Comparison of ENCODE assay signal across 8 mouse cellular contexts in the genomic region with DNA sequence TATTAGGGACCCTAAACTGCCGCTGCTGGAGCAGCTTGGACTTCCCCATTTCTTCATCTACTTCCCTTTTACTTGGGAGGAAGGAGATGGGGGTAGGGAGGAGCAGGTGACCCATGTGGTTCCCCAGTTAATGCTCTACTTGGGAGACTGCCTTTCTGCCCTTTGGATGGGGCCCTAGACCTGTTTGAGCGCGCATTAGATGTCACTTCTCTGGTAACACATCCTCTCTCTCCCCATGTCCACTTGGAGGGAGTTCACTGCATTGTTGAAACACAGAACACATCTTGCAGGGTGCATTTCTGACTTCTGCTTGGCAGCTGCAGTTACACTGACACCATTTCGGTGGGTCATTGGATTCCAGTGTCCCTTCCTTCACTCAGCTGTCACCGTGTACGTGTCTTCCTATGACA. TPM values are rescaled to one million over a fixed set of nuclear protein-coding genes. Genes with fewer than 3 reads are reported as not detected.
DNase-seq lines count a peak whose midpoint lies in the region; ATAC-seq and TF ChIP-seq lines count a peak whose summit lies in the region.

No protein-coding gene starts in this region.

- H3K9me3 ChIP-seq in forebrain, embryonic 12.5 days = no peaks in the 10 kb centered on the region
- no peaks in the 10 kb centered on the region for H3K9me3 ChIP-seq in hindbrain, embryonic 15.5 days
- H3K9me3 ChIP-seq in lung, postnatal 0 days (ENCODE audit: low read length) = no peaks in the 10 kb centered on the region

- no peak overlapping the region for H3K9ac ChIP-seq in forebrain, embryonic 12.5 days
- no peak overlapping the region for H3K9ac ChIP-seq in hindbrain, embryonic 15.5 days
- H3K9ac ChIP-seq in lung, postnatal 0 days (replicated peaks; ENCODE audit: low read depth) = no peak overlapping the region

- TF ChIP-seq CTCF in left cerebral cortex, adult 2 months (IDR thresholded peaks at IDR 0.05) = no peak
- TF ChIP-seq CTCF in lung, postnatal 0 days (IDR thresholded peaks at IDR 0.05) = no peak

- WGBS in forebrain, embryonic 12.5 days = 60% methylated on average over 6 of the region's 6 CpGs
- WGBS in hindbrain, embryonic 15.5 days = 39% methylated on average over 6 of the region's 6 CpGs
- 18% methylated on average over 6 of the region's 6 CpGs for WGBS in lung, postnatal 0 days

- peaks cover 21% of the 10 kb centered on the region for H3K4me1 ChIP-seq in forebrain, embryonic 12.5 days
- peaks cover 15% of the 10 kb centered on the region for H3K4me1 ChIP-seq in hindbrain, embryonic 15.5 days (replicated peaks)
- H3K4me1 ChIP-seq in lung, postnatal 0 days (ENCODE audit: insufficient read depth, low read depth, low read length) = peaks cover 3% of the 10 kb centered on the region; the same call in 1 of the 2 replicates

- H3K4me2 ChIP-seq in forebrain, embryonic 12.5 days = peak overlapping the region; percentile 52; the same call in 1 of the 2 replicates
- H3K4me2 ChIP-seq in hindbrain, embryonic 15.5 days = peak overlapping the region; percentile 48
- peak overlapping the region; percentile 51 for H3K4me2 ChIP-seq in lung, postnatal 0 days (replicated peaks; ENCODE audit: low read depth, low read length)

- ATAC-seq in forebrain, embryonic 12.5 days (ENCODE audit: low FRiP score) = no peak
- no peak for ATAC-seq in hindbrain, embryonic 15.5 days (ENCODE audit: low FRiP score, low read depth)
- peak; percentile 6; the same call in 1 of the 2 replicates for ATAC-seq in lung, postnatal 0 days

- intact Hi-C loops in left cerebral cortex, adult 2 months (cut with DNase I) = no loop called here

- no peak for DNase-seq in left cerebral cortex, adult 2 months (ENCODE audit: extremely low spot score in 1 of 2, low spot score in 2 of 2)
- no peak for DNase-seq in left cerebral cortex, adult 8-10 months (ENCODE audit: low spot score in 2 of 2)
- peak; percentile 45 for DNase-seq in lung, postnatal 0 days (ENCODE audit: low spot score)
- peak; percentile 46 for DNase-seq in yolk sac, embryonic 10.5 days (ENCODE audit: low spot score)
- no peak for DNase-seq in frontal cortex, postnatal 10 days (ENCODE audit: low spot score in 2 of 2)
- no peak for DNase-seq in thymus, adult 18-20 months

- peak overlapping the region; percentile 77 for H3K27ac ChIP-seq in left cerebral cortex, adult 2 months
- H3K27ac ChIP-seq in forebrain, embryonic 12.5 days = no peak overlapping the region
- peak overlapping the region; percentile 94 for H3K27ac ChIP-seq in hindbrain, embryonic 15.5 days (replicated peaks)
- H3K27ac ChIP-seq in lung, postnatal 0 days (ENCODE audit: low read length) = peak overlapping the region; percentile 92

- TF ChIP-seq EP300 in lung, postnatal 0 days (IDR thresholded peaks at IDR 0.05) = no peak

- H3K27me3 ChIP-seq in forebrain, embryonic 12.5 days = peaks cover 32% of the 10 kb centered on the region
- H3K27me3 ChIP-seq in hindbrain, embryonic 15.5 days = no peaks in the 10 kb centered on the region
- H3K27me3 ChIP-seq in lung, postnatal 0 days (replicated peaks; ENCODE audit: insufficient read depth, low read length) = no peaks in the 10 kb centered on the region

- no peak overlapping the region; the same call in 1 of the 2 replicates for H3K4me3 ChIP-seq in left cerebral cortex, adult 2 months
- no peak overlapping the region for H3K4me3 ChIP-seq in forebrain, embryonic 12.5 days (replicated peaks)
- peak overlapping the region; percentile 55 for H3K4me3 ChIP-seq in hindbrain, embryonic 15.5 days
- H3K4me3 ChIP-seq in lung, postnatal 0 days (ENCODE audit: low read depth, low read length) = peak overlapping the region; percentile 66

- no peaks in the 10 kb centered on the region for H3K36me3 ChIP-seq in forebrain, embryonic 12.5 days (replicated peaks)
- no peaks in the 10 kb centered on the region for H3K36me3 ChIP-seq in hindbrain, embryonic 15.5 days
- H3K36me3 ChIP-seq in lung, postnatal 0 days (ENCODE audit: insufficient read depth, low read length) = no peaks in the 10 kb centered on the region

RNA-seq across cellular contexts. Expression of gene Tmsb4x, which starts 1.2 kb away (rescaled TPM):
- total RNA-seq in left cerebral cortex, adult 2 months (2021) = 100 to 1,000 TPM; 851 to 933 TPM
- 1,000 to 10,000 TPM; 1,163 to 1,347 (median 1,209) TPM for total RNA-seq in left cerebral cortex, adult 8-10 months (2022)
- 5,994 and 6,112 TPM in 2 replicates for polyA plus RNA-seq in forebrain, embryonic 12.5 days (2016; fragmentation: Nextera tagmentation; extraction: Ambion mirVana)
- polyA plus RNA-seq in hindbrain, embryonic 15.5 days (2015; fragmentation: Nextera tagmentation; extraction: Ambion mirVana) = 4,994 and 5,532 TPM in 2 replicates
- polyA plus RNA-seq in lung, postnatal 0 days (2015; fragmentation: Nextera tagmentation; extraction: Ambion mirVana) = 7,609 and 7,998 TPM in 2 replicates

RNA-seq across cellular contexts. Expression of gene Tlr8, which starts 53.8 kb away (rescaled TPM):
- under 1 TPM; 0.14 to 0.16 TPM for total RNA-seq in left cerebral cortex, adult 2 months (2021)
- under 1 TPM; 0.11 to 0.34 (median 0.24) TPM for total RNA-seq in left cerebral cortex, adult 8-10 months (2022)
- not detected in 2 replicates for polyA plus RNA-seq in forebrain, embryonic 12.5 days (2016; fragmentation: Nextera tagmentation; extraction: Ambion mirVana)
- 0.13 and 0.22 TPM in 2 replicates for polyA plus RNA-seq in hindbrain, embryonic 15.5 days (2015; fragmentation: Nextera tagmentation; extraction: Ambion mirVana)
- 1.5 and 1.9 TPM in 2 replicates for polyA plus RNA-seq in lung, postnatal 0 days (2015; fragmentation: Nextera tagmentation; extraction: Ambion mirVana)

Comparison
In these comparisons a context has a peak if more than half of its experiments do, and no peak if none do; other contexts are left out.
1. DNase-seq: peak in lung, postnatal 0 days (single experiment) and yolk sac, embryonic 10.5 days (single experiment); none in left cerebral cortex, adult 2 months (0 of 2), left cerebral cortex, adult 8-10 months (0 of 2), frontal cortex, postnatal 10 days (0 of 2) and thymus, adult 18-20 months (0 of 2).
2. H3K4me3 ChIP-seq: peak in hindbrain, embryonic 15.5 days (single experiment) and lung, postnatal 0 days (single experiment); none in left cerebral cortex, adult 2 months (single experiment) and forebrain, embryonic 12.5 days (single experiment).
3. Peak in every context shown above with its lines, with median percentiles within 50 percentile points of each other: H3K4me2 ChIP-seq.